Mouse (Mus musculus): Measurements from ENCODE around the gene Pex14. TPM values are rescaled to one million over a fixed set of nuclear protein-coding genes. Genes with fewer than 3 reads are reported as not detected.

Gene Pex14
- polyA plus RNA-seq, 1 experiment from 2014 or later, result 43.5 TPM

DNA sequence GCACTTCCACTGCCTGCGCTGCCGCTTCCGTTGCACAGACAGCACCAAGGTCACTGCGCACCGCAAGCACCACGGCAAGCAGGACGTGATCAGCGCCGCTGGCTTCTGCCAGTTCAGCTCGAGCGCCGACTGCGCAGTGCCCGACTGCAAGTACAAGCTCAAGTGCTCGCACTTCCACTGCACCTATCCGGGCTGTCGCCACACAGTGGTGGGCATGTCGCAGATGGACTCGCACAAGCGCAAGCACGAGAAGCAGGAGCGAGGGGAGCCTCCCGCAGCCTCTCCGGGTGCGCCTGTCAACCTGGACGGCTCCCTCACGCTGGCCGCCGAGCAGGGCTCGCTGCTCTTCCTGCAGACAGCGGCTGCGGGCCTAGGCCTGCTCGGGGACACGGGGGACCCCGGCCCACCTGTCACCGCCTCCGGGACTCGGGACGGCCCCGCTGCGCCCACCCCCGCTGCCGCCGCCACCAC lies 147.8 kb downstream of the Pex14 start:
- Histone ChIP-seq H3K4me1 (replicated peaks; ENCODE audit: control insufficient read depth, insufficient read depth, low read length) (peaks cover 27% of the 10 kb centered on the region), H3K9me3 (ENCODE audit: control insufficient read depth, low read length) (no peaks in the 10 kb centered on the region), H3K9ac (ENCODE audit: low read length) (peak overlapping the region; percentile 51), H3K36me3 (ENCODE audit: control insufficient read depth, insufficient read depth, low read length) (no peaks in the 10 kb centered on the region; the same call in 1 of the 2 replicates), H3K4me3 (ENCODE audit: low read depth, low read length) (peak overlapping the region; percentile 40), H3K27me3 (ENCODE audit: control insufficient read depth, insufficient read depth, low read length) (peaks cover 45% of the 10 kb centered on the region), H3K4me2 (ENCODE audit: low read depth, low read length, severe bottlenecking) (peak overlapping the region; percentile 83), H3K27ac (ENCODE audit: low read depth, low read length) (no peak overlapping the region)
- ATAC-seq (replicated peaks; ENCODE audit: low FRiP score) (peak; percentile 34), DNase-seq (ENCODE audit: low spot score) (peak; percentile 74)
- 3% methylated on average over 44 of the region's 44 CpGs for WGBS

DNA sequence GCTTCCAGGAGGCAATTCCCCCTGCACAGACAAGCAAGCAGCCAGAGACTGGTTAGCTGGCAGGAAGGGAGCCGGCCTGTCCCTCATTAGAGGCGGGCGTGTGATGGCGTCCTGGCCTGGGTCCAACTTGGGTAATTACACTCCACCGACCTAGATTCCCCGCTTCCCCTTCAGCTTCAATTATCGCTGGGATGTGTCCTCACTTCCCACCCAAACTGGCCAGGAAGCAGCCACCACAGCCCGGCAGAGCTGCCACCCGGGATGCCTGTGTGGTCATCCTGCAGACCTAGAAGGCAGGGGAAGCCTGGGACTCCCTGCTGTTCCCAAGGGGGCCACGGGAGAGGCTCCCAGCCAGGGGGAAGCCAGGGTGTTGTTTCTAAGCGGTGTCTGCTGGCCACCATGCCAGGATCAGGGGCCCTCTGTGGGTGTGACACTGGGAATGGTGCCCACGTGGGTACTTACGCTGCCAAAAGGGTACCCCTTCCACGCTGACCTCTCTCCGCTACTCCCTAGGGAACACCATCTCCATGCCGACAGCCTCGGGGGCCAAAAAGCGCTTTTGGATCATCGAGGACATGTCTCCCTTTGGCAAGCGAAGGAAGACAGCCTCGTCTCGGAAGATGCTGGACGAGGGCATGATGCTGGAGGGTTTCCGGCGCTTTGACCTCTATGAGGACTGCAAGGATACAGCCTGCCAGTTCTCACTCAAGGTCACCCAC lies 148.6 kb downstream of the Pex14 start:
- DNase-seq (ENCODE audit: low spot score) (peak; percentile 86), ATAC-seq (replicated peaks; ENCODE audit: low FRiP score) (peak; percentile 43; the same call in 1 of the 2 replicates)
- H3K9ac ChIP-seq (ENCODE audit: low read length), result no peak overlapping the region
- H3K36me3 ChIP-seq (ENCODE audit: control insufficient read depth, insufficient read depth, low read length), result no peaks in the 10 kb centered on the region; the same call in 1 of the 2 replicates
- 0 out of 2 replicates have a peak overlapping the region, but pooled peaks have one; percentile 40 for H3K4me3 ChIP-seq (ENCODE audit: low read depth, low read length)
- 43% methylated on average over 25 of the region's 25 CpGs for WGBS
- no peak overlapping the region for H3K27ac ChIP-seq (ENCODE audit: low read depth, low read length)
- H3K4me1 ChIP-seq (replicated peaks; ENCODE audit: control insufficient read depth, insufficient read depth, low read length), result peaks cover 27% of the 10 kb centered on the region
- peaks cover 45% of the 10 kb centered on the region for H3K27me3 ChIP-seq (ENCODE audit: control insufficient read depth, insufficient read depth, low read length)
- no peak overlapping the region for H3K4me2 ChIP-seq (ENCODE audit: low read depth, low read length, severe bottlenecking)
- no peaks in the 10 kb centered on the region for H3K9me3 ChIP-seq (ENCODE audit: control insufficient read depth, low read length)

DNA sequence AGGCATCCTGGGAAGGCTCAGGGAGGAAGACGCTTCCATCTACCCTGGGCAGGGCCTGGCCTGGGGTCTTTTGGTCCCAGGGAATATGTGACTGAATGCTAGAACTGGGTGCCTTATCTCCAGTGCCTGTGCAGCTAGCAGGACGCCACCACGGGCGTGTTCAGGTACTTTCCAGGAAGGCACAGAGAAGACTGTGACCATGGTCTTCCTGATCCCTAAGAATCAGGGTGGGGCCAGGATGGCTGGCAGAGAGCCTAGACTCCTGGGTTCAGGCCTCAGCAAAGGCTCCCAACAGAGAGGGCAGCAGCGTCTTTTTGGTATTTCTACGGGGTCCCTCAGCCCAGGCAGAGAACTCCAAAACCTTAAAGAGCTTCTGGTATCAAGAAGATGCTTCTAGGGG lies 149.2 kb downstream of the Pex14 start:
- ATAC-seq (replicated peaks; ENCODE audit: low FRiP score) (no peak), DNase-seq (ENCODE audit: low spot score) (no peak)
- no peak overlapping the region for H3K4me2 ChIP-seq (ENCODE audit: low read depth, low read length, severe bottlenecking)
- WGBS, result 76% methylated on average over 6 of the region's 6 CpGs
- H3K4me1 ChIP-seq (replicated peaks; ENCODE audit: control insufficient read depth, insufficient read depth, low read length), result peaks cover 27% of the 10 kb centered on the region
- no peak overlapping the region for H3K4me3 ChIP-seq (ENCODE audit: low read depth, low read length)
- H3K36me3 ChIP-seq (ENCODE audit: control insufficient read depth, insufficient read depth, low read length), result no peaks in the 10 kb centered on the region; the same call in 1 of the 2 replicates
- H3K27me3 ChIP-seq (ENCODE audit: control insufficient read depth, insufficient read depth, low read length), result peaks cover 45% of the 10 kb centered on the region
- no peak overlapping the region for H3K9ac ChIP-seq (ENCODE audit: low read length)
- no peak overlapping the region for H3K27ac ChIP-seq (ENCODE audit: low read depth, low read length)
- H3K9me3 ChIP-seq (ENCODE audit: control insufficient read depth, low read length), result no peaks in the 10 kb centered on the region

DNA sequence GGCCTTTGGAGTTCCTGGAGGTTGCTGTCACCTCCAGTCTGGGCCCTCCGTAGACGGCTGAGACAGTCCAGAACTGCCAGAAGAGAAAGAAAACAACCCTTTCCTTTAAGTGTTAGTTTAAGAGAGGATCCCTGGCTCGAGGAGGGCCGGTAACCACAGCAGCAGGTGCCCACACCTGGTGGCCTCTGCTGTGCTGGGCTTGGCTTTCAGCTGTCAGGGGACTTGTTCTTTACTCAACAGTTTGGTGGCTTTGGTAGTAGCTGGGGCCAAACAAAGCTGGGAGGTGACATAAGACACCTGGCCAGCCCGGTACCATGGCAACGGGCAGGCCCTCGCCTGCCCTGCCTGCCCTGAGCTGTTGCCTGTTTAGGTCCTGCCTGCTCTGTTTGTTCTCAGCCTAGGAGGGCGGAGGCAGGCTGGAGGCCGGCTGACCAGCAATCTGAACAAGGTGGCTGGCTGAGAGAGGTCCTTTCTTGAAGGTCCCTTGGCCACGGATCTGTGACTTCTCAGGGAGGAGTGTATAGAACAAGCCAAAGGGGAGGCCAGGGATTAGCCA lies 151.8 kb downstream of the Pex14 start:
- ATAC-seq (replicated peaks; ENCODE audit: low FRiP score) (no peak), DNase-seq (ENCODE audit: low spot score) (no peak)
- Histone ChIP-seq H3K36me3 (ENCODE audit: control insufficient read depth, insufficient read depth, low read length) (no peaks in the 10 kb centered on the region; the same call in 1 of the 2 replicates), H3K27ac (ENCODE audit: low read depth, low read length) (no peak overlapping the region), H3K4me2 (ENCODE audit: low read depth, low read length, severe bottlenecking) (no peak overlapping the region), H3K9me3 (ENCODE audit: control insufficient read depth, low read length) (no peaks in the 10 kb centered on the region), H3K9ac (ENCODE audit: low read length) (no peak overlapping the region), H3K4me1 (replicated peaks; ENCODE audit: control insufficient read depth, insufficient read depth, low read length) (peaks cover 26% of the 10 kb centered on the region), H3K27me3 (ENCODE audit: control insufficient read depth, insufficient read depth, low read length) (peaks cover 33% of the 10 kb centered on the region), H3K4me3 (ENCODE audit: low read depth, low read length) (no peak overlapping the region)
- WGBS, result 47% methylated on average over 10 of the region's 10 CpGs

DNA sequence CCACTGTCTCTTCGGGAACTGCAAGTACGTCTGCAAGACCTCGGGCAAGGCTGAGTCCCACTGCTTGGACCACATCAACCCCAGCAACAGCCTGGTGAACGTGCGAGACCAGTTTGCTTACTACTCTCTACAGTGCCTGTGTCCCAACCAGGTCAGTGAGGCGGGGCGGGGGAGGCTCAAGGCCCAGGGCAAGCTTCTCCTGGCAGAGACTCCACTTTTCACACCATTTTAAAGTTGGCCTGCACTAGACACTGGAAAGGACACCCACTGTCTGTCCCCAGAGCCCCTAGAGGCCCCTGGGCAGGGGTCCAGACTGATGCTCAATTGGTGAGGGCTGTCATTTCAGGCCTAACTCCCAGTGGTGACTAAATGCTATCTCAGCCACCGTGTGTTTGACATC lies 153.6 kb downstream of the Pex14 start:
- DNase-seq (ENCODE audit: low spot score) (no peak), ATAC-seq (replicated peaks; ENCODE audit: low FRiP score) (no peak)
- H3K36me3 ChIP-seq (ENCODE audit: control insufficient read depth, insufficient read depth, low read length), result no peaks in the 10 kb centered on the region; the same call in 1 of the 2 replicates
- no peaks in the 10 kb centered on the region for H3K9me3 ChIP-seq (ENCODE audit: control insufficient read depth, low read length)
- 89% methylated on average over 8 of the region's 8 CpGs for WGBS
- peaks cover 12% of the 10 kb centered on the region for H3K4me1 ChIP-seq (replicated peaks; ENCODE audit: control insufficient read depth, insufficient read depth, low read length)
- no peak overlapping the region for H3K27ac ChIP-seq (ENCODE audit: low read depth, low read length)
- H3K9ac ChIP-seq (ENCODE audit: low read length), result no peak overlapping the region
- no peak overlapping the region for H3K4me2 ChIP-seq (ENCODE audit: low read depth, low read length, severe bottlenecking)
- H3K27me3 ChIP-seq (ENCODE audit: control insufficient read depth, insufficient read depth, low read length), result peaks cover 15% of the 10 kb centered on the region
- H3K4me3 ChIP-seq (ENCODE audit: low read depth, low read length), result no peak overlapping the region

DNA sequence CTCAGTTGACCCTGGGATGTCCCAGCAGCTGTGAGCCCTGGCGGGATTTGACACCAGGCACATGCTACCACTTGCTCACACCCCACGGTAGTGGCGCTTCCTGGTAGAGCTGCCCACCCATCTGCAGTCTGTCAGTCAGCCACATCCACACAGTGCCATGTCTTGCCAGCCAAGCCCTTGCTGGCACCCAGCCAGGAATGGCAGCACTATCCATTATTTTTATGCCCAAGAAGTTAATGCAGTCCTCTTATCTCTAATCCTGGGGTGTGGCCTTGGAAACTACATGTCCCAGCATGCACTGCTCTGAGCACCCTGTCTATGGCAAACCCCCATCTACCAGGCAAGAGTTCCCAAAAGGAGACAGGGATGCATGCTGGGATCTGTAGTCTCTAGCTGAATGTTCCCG lies 154.2 kb downstream of the Pex14 start:
- no peak for DNase-seq (ENCODE audit: low spot score)
- H3K9ac ChIP-seq (ENCODE audit: low read length), result no peak overlapping the region
- H3K9me3 ChIP-seq (ENCODE audit: control insufficient read depth, low read length), result no peaks in the 10 kb centered on the region
- peaks cover 16% of the 10 kb centered on the region for H3K4me1 ChIP-seq (replicated peaks; ENCODE audit: control insufficient read depth, insufficient read depth, low read length)
- peaks cover 12% of the 10 kb centered on the region for H3K27me3 ChIP-seq (ENCODE audit: control insufficient read depth, insufficient read depth, low read length)
- H3K27ac ChIP-seq (ENCODE audit: low read depth, low read length), result no peak overlapping the region
- no peak for ATAC-seq (replicated peaks; ENCODE audit: low FRiP score)
- H3K4me3 ChIP-seq (ENCODE audit: low read depth, low read length), result no peak overlapping the region
- 77% methylated on average over 4 of the region's 4 CpGs for WGBS
- H3K4me2 ChIP-seq (ENCODE audit: low read depth, low read length, severe bottlenecking), result no peak overlapping the region
- H3K36me3 ChIP-seq (ENCODE audit: control insufficient read depth, insufficient read depth, low read length), result no peaks in the 10 kb centered on the region; the same call in 1 of the 2 replicates

DNA sequence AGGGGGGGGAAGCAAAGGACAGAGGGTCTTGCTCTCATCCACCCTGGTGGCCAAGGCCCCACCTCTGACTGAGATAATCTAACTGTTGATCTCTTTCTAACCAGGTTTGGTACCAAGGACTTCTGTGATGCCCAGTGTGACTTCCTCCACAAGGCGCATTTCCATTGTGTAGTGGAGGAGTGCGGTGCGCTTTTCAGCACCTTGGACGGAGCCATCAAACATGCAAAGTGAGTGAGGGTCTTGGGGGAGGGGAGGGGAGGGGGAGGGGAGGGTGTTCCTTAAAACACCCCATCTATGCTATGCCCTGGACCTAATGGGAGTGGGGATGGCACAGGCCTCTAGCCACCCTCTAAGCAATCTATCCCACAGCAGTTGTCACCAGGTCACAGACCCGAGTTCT lies 156.6 kb downstream of the Pex14 start:
- no peak overlapping the region for H3K27ac ChIP-seq (ENCODE audit: low read depth, low read length)
- H3K4me1 ChIP-seq (replicated peaks; ENCODE audit: control insufficient read depth, insufficient read depth, low read length), result peaks cover 16% of the 10 kb centered on the region
- DNase-seq (ENCODE audit: low spot score) (no peak), ATAC-seq (replicated peaks; ENCODE audit: low FRiP score) (no peak)
- no peaks in the 10 kb centered on the region for H3K27me3 ChIP-seq (ENCODE audit: control insufficient read depth, insufficient read depth, low read length)
- no peak overlapping the region for H3K9ac ChIP-seq (ENCODE audit: low read length)
- WGBS, result 20% methylated on average over 5 of the region's 5 CpGs
- no peaks in the 10 kb centered on the region for H3K9me3 ChIP-seq (ENCODE audit: control insufficient read depth, low read length)
- H3K36me3 ChIP-seq (ENCODE audit: control insufficient read depth, insufficient read depth, low read length), result no peaks in the 10 kb centered on the region
- no peak overlapping the region for H3K4me2 ChIP-seq (ENCODE audit: low read depth, low read length, severe bottlenecking)
- H3K4me3 ChIP-seq (ENCODE audit: low read depth, low read length), result no peak overlapping the region

DNA sequence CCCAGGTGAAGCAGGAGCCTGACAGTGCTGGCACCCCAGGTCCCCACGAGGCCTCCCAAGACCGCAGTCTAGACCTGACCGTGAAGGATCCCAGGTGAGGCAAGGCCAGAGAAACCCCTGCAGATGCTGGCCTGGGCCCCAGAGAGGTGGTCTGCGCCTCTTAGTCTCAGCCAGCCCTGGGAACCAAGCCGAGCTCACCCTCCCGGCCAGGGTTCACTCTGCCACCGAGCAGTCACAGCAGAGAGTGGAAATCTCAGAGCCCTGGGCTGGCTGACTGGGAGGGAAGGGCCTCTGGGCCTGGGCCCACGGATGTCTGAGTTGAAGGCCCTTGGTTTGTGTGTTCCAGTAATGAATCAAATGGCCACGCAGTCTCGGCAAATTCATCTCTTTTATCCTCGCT lies 158.4 kb downstream of the Pex14 start:
- WGBS, result 61% methylated on average over 11 of the region's 11 CpGs
- DNase-seq (ENCODE audit: low spot score) (no peak), ATAC-seq (replicated peaks; ENCODE audit: low FRiP score) (no peak)
- Histone ChIP-seq H3K27me3 (ENCODE audit: control insufficient read depth, insufficient read depth, low read length) (no peaks in the 10 kb centered on the region), H3K4me1 (replicated peaks; ENCODE audit: control insufficient read depth, insufficient read depth, low read length) (peaks cover 16% of the 10 kb centered on the region), H3K36me3 (ENCODE audit: control insufficient read depth, insufficient read depth, low read length) (no peaks in the 10 kb centered on the region), H3K4me3 (ENCODE audit: low read depth, low read length) (no peak overlapping the region), H3K9me3 (ENCODE audit: control insufficient read depth, low read length) (no peaks in the 10 kb centered on the region), H3K4me2 (ENCODE audit: low read depth, low read length, severe bottlenecking) (no peak overlapping the region), H3K27ac (ENCODE audit: low read depth, low read length) (no peak overlapping the region), H3K9ac (ENCODE audit: low read length) (0 out of 2 replicates have a peak overlapping the region, but pooled peaks have one; percentile 35)
